Mouse (Mus musculus): ENCODE measurements around the gene Lhx6. TPM values are rescaled to one million over a fixed set of nuclear protein-coding genes. Genes with fewer than 3 reads are reported as not detected.

Lhx6 gene
- total and polyA plus RNA-seq, 3 experiments: 0.11 to 0.42 (median 0.31) TPM

- Histone ChIP-seq H3K4me1 (ENCODE audit: control insufficient read depth in 1 of 2, insufficient read depth in 2 of 2) (no peaks in the 10 kb centered on the region), H3K27me3 (replicated peaks) (no peaks in the 10 kb centered on the region), H3K4me2 (ENCODE audit: insufficient read depth, low read depth, poor library complexity, severe bottlenecking) (no peak overlapping the region), H3K9me3 (replicated peaks; ENCODE audit: low read length) (no peaks in the 10 kb centered on the region), H3K79me2 (replicated peaks; ENCODE audit: control insufficient read depth, extremely low read depth, insufficient read depth, poor library complexity, severe bottlenecking) (no peaks in the 10 kb centered on the region), H3K4me3 (replicated peaks in 1 of 3; ENCODE audit: low read depth in 2 of 3, low read length in 2 of 3, poor library complexity in 1 of 3) (no peak overlapping the region), H3K36me3 (replicated peaks in 1 of 2; ENCODE audit: control insufficient read depth in 1 of 2, insufficient read depth in 1 of 2, low read length in 1 of 2) (peaks cover 31 to 50% of the 10 kb centered on the region in 2 experiments), H3K27ac (ENCODE audit: insufficient read depth, low read depth) (no peak overlapping the region), H3K9ac (ENCODE audit: insufficient read depth, low read depth) (no peak overlapping the region)
- TF ChIP-seq ELF1 (IDR thresholded peaks at IDR 0.05; ENCODE audit: low read depth, low read length) (no peak), EP300 (IDR thresholded peaks at IDR 0.05; ENCODE audit: low read length) (no peak), POLR2AphosphoS2 (IDR thresholded peaks at IDR 0.05; ENCODE audit: low read depth, low read length) (no peak), MAX (IDR thresholded peaks at IDR 0.05; ENCODE audit: low read length) (no peak), ZMIZ1 (IDR thresholded peaks at IDR 0.05; ENCODE audit: low read depth, low read length) (no peak), POLR2A (IDR thresholded peaks at IDR 0.05; ENCODE audit: low read depth, low read length) (no peak), SMC3 (IDR thresholded peaks at IDR 0.05; ENCODE audit: low read depth, low read length) (no peak), JUN (IDR thresholded peaks at IDR 0.05; ENCODE audit: insufficient read depth, low read depth, low read length) (no peak), IRF4 (IDR thresholded peaks at IDR 0.05; ENCODE audit: low read depth, low read length) (no peak), USF1 (IDR thresholded peaks at IDR 0.05; ENCODE audit: low read depth, low read length) (no peak)
- in situ Hi-C loops (cut with MboI; ENCODE audit: low pct_ligation_motif_present, low pct_unique_long_range_greater_than_20kb, low sequenced_read_pairs): no loop called here
- no peak for DNase-seq (ENCODE audit: extremely low read depth)
- dilution Hi-C loops (cut with MboI; ENCODE audit: extremely low pct_ligation_motif_present, extremely low pct_unique_long_range_greater_than_20kb, low sequenced_read_pairs): no loop called here
These were observed 70.3 kb downstream of the Lhx6 start for GRCm38 (mm10) chr2:36034898-36035297.

GRCm38 (mm10) chr2:36033966-36034365 is 71.2 kb downstream of the Lhx6 start:
- TF ChIP-seq SIN3A (IDR thresholded peaks at IDR 0.05; ENCODE audit: low read length) (no peak), ETS1 (conservative IDR thresholded peaks at IDR 0.05; ENCODE audit: low read depth, low read length) (no peak), CTCF (conservative IDR thresholded peaks at IDR 0.05 in 1 of 2, IDR thresholded peaks at IDR 0.05 in 1 of 2; ENCODE audit: low read depth in 2 of 2, low read length in 2 of 2) (no peak), NRF1 (IDR thresholded peaks at IDR 0.05; ENCODE audit: low read depth, low read length) (no peak), HCFC1 (IDR thresholded peaks at IDR 0.05; ENCODE audit: low read depth, low read length) (no peak), GABPA (IDR thresholded peaks at IDR 0.05; ENCODE audit: insufficient replicate concordance, low read depth, low read length) (no peak), ELF1 (IDR thresholded peaks at IDR 0.05; ENCODE audit: low read depth, low read length) (no peak), MYC (IDR thresholded peaks at IDR 0.05; ENCODE audit: low read depth, low read length) (no peak), RCOR1 (conservative IDR thresholded peaks at IDR 0.05; ENCODE audit: low read depth, low read length) (no peak), E2F4 (IDR thresholded peaks at IDR 0.05; ENCODE audit: insufficient replicate concordance, low read depth, low read length) (no peak), TCF12 (IDR thresholded peaks at IDR 0.05; ENCODE audit: low read depth, low read length) (no peak), MAX (IDR thresholded peaks at IDR 0.05; ENCODE audit: low read length) (no peak), UBTF (IDR thresholded peaks at IDR 0.05; ENCODE audit: low read depth, low read length) (no peak), POLR2AphosphoS2 (IDR thresholded peaks at IDR 0.05; ENCODE audit: low read depth, low read length) (no peak), TBP (conservative IDR thresholded peaks at IDR 0.05; ENCODE audit: low read depth, low read length) (no peak), MAFK (IDR thresholded peaks at IDR 0.05; ENCODE audit: insufficient replicate concordance, low read length) (no peak), ZNF384 (IDR thresholded peaks at IDR 0.05; ENCODE audit: low read depth, low read length) (no peak), USF2 (conservative IDR thresholded peaks at IDR 0.05; ENCODE audit: low read depth, low read length) (no peak), SMC3 (IDR thresholded peaks at IDR 0.05; ENCODE audit: low read depth, low read length) (no peak)
- no peaks in the 10 kb centered on the region for H3K27me3 ChIP-seq (replicated peaks)

More at GRCm38 (mm10) chr2:36033966-36034365, 71.2 kb downstream of the Lhx6 start:
- dilution Hi-C loops (cut with MboI; ENCODE audit: extremely low pct_ligation_motif_present, extremely low pct_unique_long_range_greater_than_20kb, low sequenced_read_pairs) (no loop called here), in situ Hi-C loops (cut with MboI; ENCODE audit: low pct_ligation_motif_present, low pct_unique_long_range_greater_than_20kb, low sequenced_read_pairs) (no loop called here)
- H3K9me3 ChIP-seq (replicated peaks; ENCODE audit: low read length): no peaks in the 10 kb centered on the region
- H3K4me3 ChIP-seq (replicated peaks in 1 of 3; ENCODE audit: low read depth in 2 of 3, low read length in 2 of 3, poor library complexity in 1 of 3): no peak overlapping the region
- DNase-seq (ENCODE audit: extremely low read depth): no peak
- no peak overlapping the region for H3K27ac ChIP-seq (ENCODE audit: insufficient read depth, low read depth)
- H3K4me1 ChIP-seq (ENCODE audit: control insufficient read depth in 1 of 2, insufficient read depth in 2 of 2): no peaks in the 10 kb centered on the region
- H3K79me2 ChIP-seq (replicated peaks; ENCODE audit: control insufficient read depth, extremely low read depth, insufficient read depth, poor library complexity, severe bottlenecking): no peaks in the 10 kb centered on the region
- H3K36me3 ChIP-seq (replicated peaks in 1 of 2; ENCODE audit: control insufficient read depth in 1 of 2, insufficient read depth in 1 of 2, low read length in 1 of 2): peaks cover 22 to 41% of the 10 kb centered on the region in 2 experiments
- no peak overlapping the region for H3K9ac ChIP-seq (ENCODE audit: insufficient read depth, low read depth)
- H3K4me2 ChIP-seq (ENCODE audit: insufficient read depth, low read depth, poor library complexity, severe bottlenecking): no peak overlapping the region

Data from CH12.LX (cell line).